Comparison of ENCODE assay signal across 31 mouse cellular contexts in genomic region chr9:77991650-77992049, GRCm38 (mm10).
DNase-seq lines count a peak whose midpoint lies in the region; ATAC-seq and TF ChIP-seq lines count a peak whose summit lies in the region.
"Had no signal": no experiment of that assay in that cellular context is flagged by ENCODE, and none has a peak within 500 bp of the region (broad histone marks: within the 10 kb centered on the region; RNA-seq: fewer than 3 reads in every experiment).

No protein-coding gene starts in this region.

- no peaks in the 10 kb centered on the region for H3K27me3 ChIP-seq in forebrain, embryonic 11.5 days (ENCODE audit: control insufficient read depth, insufficient read depth, low read length)
- H3K27me3 ChIP-seq in forebrain, embryonic 16.5 days (replicated peaks; ENCODE audit: control insufficient read depth, insufficient read depth, low read length): no peaks in the 10 kb centered on the region
- H3K27me3 ChIP-seq: CH12.LX; forebrain, embryonic 12.5 days; heart, embryonic 15.5 days; intestine, embryonic 15.5 days; limb, embryonic 12.5 days; liver, embryonic 13.5 days had no signal

- DNase-seq in forebrain, embryonic 11.5 days (ENCODE audit: low spot score): peak; percentile 2
- peak; percentile 26 for DNase-seq in left cerebral cortex, adult 2 months (ENCODE audit: extremely low spot score in 1 of 2, low spot score in 2 of 2)
- DNase-seq in left cerebral cortex, adult 11 months (ENCODE audit: low spot score): no peak
- DNase-seq in right cerebral cortex, adult 18-20 months: peak; percentile 60
- no peak for DNase-seq in right cerebral cortex, postnatal 10 days (ENCODE audit: low spot score in 2 of 2)
- DNase-seq in left cerebral cortex, postnatal 36 days (ENCODE audit: low spot score in 2 of 2): peak; percentile 45 to 49
- DNase-seq in layer of hippocampus, adult 9-11 months: no peak
- DNase-seq: adrenal gland, adult 2 months; cerebellum, adult 2 months; cerebellum, postnatal 14 days; gastrocnemius, postnatal 14 days; kidney, adult 2 months; kidney, postnatal 36 days; liver, embryonic 13.5 days; lung, adult 2 months; spleen, adult 18-20 months; thymus, postnatal 4 days had no signal

- intact Hi-C loops in left cerebral cortex, adult 2 months (cut with DNase I): no loop called here
- intact Hi-C loops in left cerebral cortex, postnatal 36 days (cut with DNase I): loop anchor here (2.0 to 5.0 kb wide), 2 partner anchors 25 to 74 kb away; partner anchors contain the start of gene Elovl5

- H3K4me2 ChIP-seq in forebrain, embryonic 11.5 days (ENCODE audit: low read depth, low read length, severe bottlenecking): no peak overlapping the region
- no peak overlapping the region for H3K4me2 ChIP-seq in forebrain, embryonic 16.5 days (ENCODE audit: low read length)
- H3K4me2 ChIP-seq: forebrain, embryonic 12.5 days; heart, embryonic 15.5 days; intestine, embryonic 15.5 days; limb, embryonic 12.5 days; liver, embryonic 13.5 days had no signal

- no peak for ATAC-seq in forebrain, embryonic 11.5 days (replicated peaks; ENCODE audit: low FRiP score)
- ATAC-seq in forebrain, embryonic 16.5 days: no peak
- ATAC-seq: activated CD4-positive, CD25-positive, alpha-beta regulatory T cell, adult 4 months; hindbrain, postnatal 0 days; intestine, embryonic 15.5 days; midbrain, embryonic 16.5 days had no signal

- no peaks in the 10 kb centered on the region for H3K9me3 ChIP-seq in forebrain, embryonic 11.5 days (ENCODE audit: control insufficient read depth, low read length)
- H3K9me3 ChIP-seq in forebrain, embryonic 16.5 days (ENCODE audit: control insufficient read depth, low read length): no peaks in the 10 kb centered on the region
- H3K9me3 ChIP-seq: forebrain, embryonic 12.5 days; heart, embryonic 10.5 days; heart, embryonic 15.5 days; intestine, embryonic 15.5 days; limb, embryonic 12.5 days; liver, embryonic 13.5 days had no signal

- 95% methylated on average over 4 of the region's 4 CpGs for WGBS in forebrain, embryonic 11.5 days
- 94% methylated on average over 4 of the region's 4 CpGs for WGBS in forebrain, embryonic 16.5 days

- H3K9ac ChIP-seq in forebrain, embryonic 11.5 days (ENCODE audit: low read length): no peak overlapping the region
- no peak overlapping the region for H3K9ac ChIP-seq in forebrain, embryonic 16.5 days (replicated peaks; ENCODE audit: low read depth, low read length)
- H3K9ac ChIP-seq: forebrain, embryonic 12.5 days; heart, embryonic 15.5 days; intestine, embryonic 15.5 days; limb, embryonic 12.5 days had no signal

- no peak overlapping the region for H3K27ac ChIP-seq in forebrain, embryonic 11.5 days (ENCODE audit: low read depth, low read length)
- no peak overlapping the region for H3K27ac ChIP-seq in forebrain, embryonic 16.5 days (ENCODE audit: low read length)
- no peak overlapping the region for H3K27ac ChIP-seq in left cerebral cortex, adult 2 months
- H3K27ac ChIP-seq: forebrain, embryonic 12.5 days; heart, embryonic 10.5 days; heart, embryonic 15.5 days; hindbrain, postnatal 0 days; intestine, embryonic 15.5 days; layer of hippocampus, adult 2 months; limb, embryonic 12.5 days; macrophage; stomach, postnatal 0 days had no signal

- no peaks in the 10 kb centered on the region for H3K4me1 ChIP-seq in forebrain, embryonic 11.5 days (replicated peaks; ENCODE audit: control insufficient read depth, insufficient read depth, low read length)
- H3K4me1 ChIP-seq in forebrain, embryonic 16.5 days (replicated peaks; ENCODE audit: control insufficient read depth, insufficient read depth, low read length): no peaks in the 10 kb centered on the region
- H3K4me1 ChIP-seq: forebrain, embryonic 12.5 days; intestine, embryonic 15.5 days; limb, embryonic 12.5 days had no signal

- TF ChIP-seq CTCF in left cerebral cortex, adult 2 months (IDR thresholded peaks at IDR 0.05): no peak

- H3K36me3 ChIP-seq in forebrain, embryonic 11.5 days (ENCODE audit: control insufficient read depth, insufficient read depth, low read length): no peaks in the 10 kb centered on the region
- H3K36me3 ChIP-seq in forebrain, embryonic 16.5 days (ENCODE audit: control insufficient read depth, insufficient read depth): no peaks in the 10 kb centered on the region
- H3K36me3 ChIP-seq: forebrain, embryonic 12.5 days; heart, embryonic 10.5 days; heart, embryonic 15.5 days; intestine, embryonic 15.5 days; limb, embryonic 12.5 days; liver, embryonic 13.5 days had no signal

- H3K4me3 ChIP-seq in forebrain, embryonic 11.5 days (ENCODE audit: low read depth, low read length): no peak overlapping the region
- H3K4me3 ChIP-seq in forebrain, embryonic 16.5 days (replicated peaks; ENCODE audit: low read length): no peak overlapping the region
- H3K4me3 ChIP-seq in left cerebral cortex, adult 2 months: no peak overlapping the region
- H3K4me3 ChIP-seq: erythroblast, embryonic 14.5 days; forebrain, embryonic 12.5 days; heart, embryonic 10.5 days; heart, embryonic 15.5 days; intestine, embryonic 15.5 days; layer of hippocampus, adult 2 months; limb, embryonic 12.5 days; liver, embryonic 13.5 days had no signal

Comparison
In these comparisons a context has a peak if more than half of its experiments do, and no peak if none do; other contexts are left out.
1. DNase-seq: peak in forebrain, embryonic 11.5 days (single experiment), left cerebral cortex, adult 2 months (2 of 2), right cerebral cortex, adult 18-20 months (single experiment) and left cerebral cortex, postnatal 36 days (2 of 2); none in left cerebral cortex, adult 11 months (single experiment), right cerebral cortex, postnatal 10 days (0 of 2) and layer of hippocampus, adult 9-11 months (single experiment).